Mouse (Mus musculus): ENCODE data around the gene Tssk4.

Tssk4 gene

DNA sequence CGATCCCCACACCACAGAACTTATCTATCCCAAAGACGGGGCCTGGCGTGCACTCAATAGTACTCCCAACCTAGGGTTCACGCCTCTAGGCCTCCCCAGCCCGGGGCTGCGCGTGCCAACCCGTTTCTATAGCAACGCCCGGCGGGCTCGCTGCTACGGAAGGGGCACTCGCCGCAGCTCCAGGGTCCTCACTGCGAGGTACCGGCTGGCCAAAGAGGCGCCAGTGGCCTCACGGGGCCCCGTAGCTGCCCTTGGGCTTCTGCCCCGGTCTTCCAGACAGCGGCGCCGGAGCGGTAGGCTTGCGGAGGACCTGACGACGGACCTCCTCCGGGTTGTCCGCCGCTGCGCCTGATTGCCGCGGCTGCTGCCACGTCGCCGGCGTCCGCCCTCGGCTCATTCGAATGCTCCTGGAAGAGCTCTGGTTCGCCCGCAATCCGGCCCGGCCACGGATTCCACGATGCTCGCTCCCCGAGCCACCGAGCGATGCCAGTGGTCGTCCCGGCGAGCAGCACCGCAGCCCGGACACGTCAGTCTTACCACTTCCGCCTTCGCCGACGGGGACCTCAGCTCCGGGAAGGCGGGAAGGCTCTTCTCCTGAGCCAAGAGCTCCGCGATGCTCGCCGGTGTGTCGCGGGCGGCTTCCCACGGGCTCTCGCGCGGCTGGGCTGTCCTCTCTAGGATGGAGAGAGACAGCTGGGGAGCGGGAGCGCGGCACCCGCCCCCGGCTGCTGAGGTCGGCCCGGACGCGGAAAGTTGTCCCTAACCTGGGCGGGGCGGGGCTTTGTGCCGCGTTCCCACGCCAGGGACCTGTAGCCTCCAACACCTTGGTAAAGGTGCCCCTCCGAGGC, 6.7 kb upstream of the Tssk4 start, which contains the start of gene Tm9sf1:
Gene Tm9sf1, minus strand, starts transcription at position 747 of the 848 bp plus-strand sequence.
- DNase-seq = peak; percentile 75 to 87

DNA sequence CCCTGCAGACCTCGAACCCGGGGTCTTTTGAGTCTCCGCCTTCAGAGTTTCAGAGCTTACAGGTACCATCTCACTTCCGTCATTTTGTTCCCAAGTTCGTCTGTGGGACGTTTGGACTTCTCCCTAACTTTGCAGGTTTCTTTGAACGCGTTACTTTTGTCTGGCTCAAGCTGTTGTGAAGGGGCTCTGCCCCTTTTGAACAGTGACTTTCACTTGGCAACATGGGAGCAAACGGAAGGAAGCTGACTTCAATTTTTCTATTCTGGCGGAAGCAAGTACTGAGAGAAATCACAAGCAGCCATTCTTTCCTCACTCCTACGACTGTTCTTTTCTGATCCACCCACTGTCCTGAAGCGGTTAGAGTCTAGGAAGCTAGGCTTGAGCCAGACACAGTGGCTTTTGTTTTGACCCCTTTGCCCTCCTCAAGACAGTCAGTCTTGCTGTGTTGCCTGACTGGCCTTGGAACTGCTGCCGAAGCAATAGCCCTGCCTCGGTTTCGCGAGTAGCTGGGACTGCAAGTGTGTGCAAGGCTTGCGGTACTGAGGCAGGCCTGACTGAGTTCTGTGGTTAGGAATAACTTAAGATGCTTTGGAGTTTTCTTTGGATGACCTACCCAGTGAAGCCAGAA, 5.6 kb upstream of the Tssk4 start:
- no peak for DNase-seq

- DNase-seq = no peak
Observed at GRCm38 (mm10) chr14:55651528-55651927, 1.5 kb downstream of the Tssk4 start.

DNA sequence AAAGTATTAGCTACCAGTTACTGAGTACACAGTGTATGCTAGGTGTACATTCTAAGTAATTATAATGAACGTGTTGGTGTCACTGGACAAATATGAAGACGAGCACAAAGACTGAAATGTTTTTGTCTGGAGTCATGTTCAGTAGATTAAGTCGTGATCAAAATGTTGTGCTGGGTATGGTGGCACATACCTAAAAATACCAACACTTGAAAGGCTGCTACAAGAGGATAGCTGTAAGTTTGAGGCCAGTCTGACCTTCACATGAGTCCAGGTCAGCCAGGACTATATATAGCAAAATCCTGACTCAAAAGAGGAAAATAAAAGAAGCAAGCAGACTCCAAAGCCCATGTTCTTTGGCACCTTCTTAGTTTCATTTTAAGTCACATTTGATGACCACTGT, 7.0 kb downstream of the Tssk4 start:
- DNase-seq = no peak

- no peak for DNase-seq
Observed at GRCm38 (mm10) chr14:55658011-55658410, 8.0 kb downstream of the Tssk4 start.

DNA sequence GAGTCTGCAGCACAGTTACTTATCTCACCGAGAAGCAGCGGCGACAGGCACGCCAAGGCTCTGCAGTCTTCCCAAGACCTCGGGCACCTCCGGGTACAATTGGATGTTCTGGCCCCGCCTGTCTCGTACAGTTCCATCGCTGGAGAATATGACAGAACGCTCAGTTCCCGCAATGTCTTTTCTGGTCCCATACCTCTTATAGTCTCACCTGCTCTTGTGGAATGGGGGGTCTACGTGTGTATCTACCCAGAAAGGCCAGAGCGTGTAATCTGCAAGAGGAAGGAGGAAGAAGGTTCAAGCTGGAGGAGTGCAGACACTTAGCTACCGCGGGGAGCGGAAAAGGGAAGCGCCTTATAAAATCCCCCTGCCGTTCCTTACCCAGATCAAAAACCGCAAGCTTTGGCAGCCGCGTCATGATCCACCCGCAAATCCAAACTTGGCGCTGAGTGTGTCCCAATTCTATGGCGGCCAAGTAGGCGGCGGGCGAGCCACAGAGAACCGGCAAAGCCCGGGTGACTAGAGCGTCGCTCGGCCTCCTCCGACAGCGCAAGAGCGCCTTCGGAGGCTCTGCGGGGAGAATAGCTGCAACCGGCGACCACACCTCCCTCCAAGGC, 10.1 kb downstream of the Tssk4 start, which contains the start of gene Mdp1:
Gene Mdp1, minus strand, starts transcription at position 549 of the 614 bp plus-strand sequence.
- DNase-seq = peak; percentile 56 to 68

DNA sequence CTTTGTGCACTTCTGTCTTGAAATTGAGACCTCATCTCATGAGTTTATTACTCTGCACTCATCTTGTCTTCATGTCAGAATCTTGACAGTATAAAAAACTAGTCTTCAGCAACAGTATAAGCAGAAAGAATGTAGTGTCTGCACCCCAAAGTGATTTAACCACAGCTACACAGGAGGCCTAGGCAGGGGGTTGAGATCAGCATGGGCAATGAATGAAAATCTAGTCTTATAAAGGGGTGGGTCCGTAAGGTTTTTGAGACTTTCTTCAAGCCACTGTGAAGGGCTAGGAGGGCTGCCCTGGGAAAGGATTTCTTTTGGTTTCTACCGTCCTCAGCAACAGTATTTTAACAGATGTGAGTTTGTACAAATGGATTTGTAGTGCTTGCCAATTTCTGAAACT, 10.7 kb downstream of the Tssk4 start:
- no peak for DNase-seq

DNA sequence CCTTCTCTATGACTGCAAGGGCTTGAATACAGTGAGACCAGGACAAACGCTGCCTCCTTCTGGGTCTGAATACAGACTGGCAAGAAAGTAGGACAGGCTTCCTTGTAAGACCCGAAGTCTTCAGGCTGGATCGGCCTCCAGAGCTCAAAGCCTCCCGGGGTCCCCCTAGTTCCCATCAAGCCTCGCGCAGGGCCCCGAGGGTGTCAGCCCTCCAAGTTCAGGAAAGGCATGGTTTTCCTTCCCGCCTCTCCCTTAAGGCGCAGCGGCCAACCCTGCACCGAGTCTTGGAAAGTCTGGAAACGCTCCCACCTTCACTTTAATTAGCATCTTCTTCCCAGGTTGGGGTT, 21.5 kb downstream of the Tssk4 start:
- no peak for DNase-seq

DNA sequence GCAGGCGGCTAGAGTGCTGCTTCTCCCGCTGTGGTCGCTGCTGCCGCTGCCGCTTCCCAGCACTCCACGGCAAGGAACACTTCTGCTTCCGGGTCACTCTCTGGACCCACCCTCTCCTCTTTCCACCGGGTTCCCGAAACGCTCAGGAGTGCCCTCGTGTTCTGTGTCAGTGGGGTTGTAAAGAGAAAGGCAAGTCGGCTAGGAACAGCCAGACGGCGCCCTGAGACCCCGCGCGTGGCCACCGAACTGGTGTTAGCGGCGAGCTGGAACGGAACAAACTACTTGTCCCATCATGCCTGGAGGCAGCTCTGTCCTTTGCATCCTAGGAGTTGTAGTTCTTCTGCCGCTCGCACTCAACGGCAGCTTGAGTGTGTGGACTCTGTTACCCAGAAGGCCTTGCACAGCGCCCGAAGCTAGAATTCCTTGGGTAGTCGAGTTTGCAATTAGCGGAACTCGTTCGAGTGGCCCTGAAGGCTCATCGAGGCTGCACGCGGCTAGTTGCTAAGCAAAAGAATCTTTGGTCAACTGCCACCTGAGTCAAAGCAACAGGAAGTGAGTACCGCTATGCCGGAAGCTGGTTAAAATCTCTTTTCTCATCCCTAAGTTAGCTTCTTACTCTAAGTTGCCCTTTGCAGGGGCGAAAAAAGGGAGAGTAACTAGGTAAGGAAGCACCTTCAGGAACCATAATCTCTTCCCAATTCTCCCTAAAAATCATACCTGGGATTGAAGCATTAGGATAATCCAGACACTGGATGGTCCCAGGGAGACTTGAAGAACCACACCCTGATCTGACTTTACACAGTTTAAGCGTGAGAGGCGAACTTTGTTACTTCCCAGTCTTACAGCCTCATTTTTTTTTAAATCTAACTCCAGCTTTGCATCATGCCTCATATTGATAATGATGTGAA, 22.1 kb downstream of the Tssk4 start, which contains the start of the genes Gmpr2 and Nedd8:
Gene Gmpr2, plus strand, starts transcription at position 109 of the 908 bp plus-strand sequence.
Gene Nedd8, minus strand, starts transcription at position 292 of the 908 bp plus-strand sequence.
- peak; percentile 81 to 82 for DNase-seq

DNA sequence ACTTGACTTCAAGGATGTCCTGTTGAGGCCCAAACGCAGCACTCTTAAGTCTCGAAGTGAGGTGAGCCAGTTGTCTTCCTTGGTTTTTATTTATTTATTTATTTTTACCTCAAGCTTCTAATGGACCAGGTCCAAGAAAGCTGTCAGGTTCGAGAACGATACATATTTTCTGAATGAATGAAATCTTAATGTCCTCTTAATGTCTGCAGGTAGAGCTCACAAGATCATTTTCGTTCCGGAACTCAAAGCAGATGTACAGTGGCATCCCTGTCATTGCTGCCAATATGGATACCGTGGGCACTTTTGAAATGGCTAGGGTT, 22.7 kb downstream of the Tssk4 start:
- no peak for DNase-seq

DNA sequence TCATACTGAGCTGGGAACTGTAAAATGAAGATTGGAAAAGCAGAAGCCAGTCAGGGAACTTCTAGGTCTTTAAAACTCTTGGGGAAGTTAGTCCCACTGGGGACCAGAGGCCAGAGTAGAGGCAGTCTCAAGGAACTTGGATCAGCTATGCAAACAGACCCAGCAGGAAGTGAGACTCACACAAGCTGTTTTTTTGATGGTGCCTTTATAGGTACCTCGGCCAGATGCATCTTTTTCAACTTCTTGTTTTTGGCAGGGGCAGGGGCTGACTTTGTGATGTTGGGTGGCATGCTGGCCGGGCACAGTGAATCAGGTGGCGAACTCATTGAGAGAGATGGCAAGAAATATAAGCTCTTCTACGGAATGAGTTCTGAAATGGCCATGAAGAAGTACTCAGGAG, 27.6 kb downstream of the Tssk4 start:
- no peak for DNase-seq

GRCm38 (mm10) chr14:55681160-55682117, 31.5 kb downstream of the Tssk4 start, which contains the start of gene Tinf2:
Tinf2 (minus strand) TSS chr14:55681820.
- peak; percentile 85 to 90 for DNase-seq

DNA sequence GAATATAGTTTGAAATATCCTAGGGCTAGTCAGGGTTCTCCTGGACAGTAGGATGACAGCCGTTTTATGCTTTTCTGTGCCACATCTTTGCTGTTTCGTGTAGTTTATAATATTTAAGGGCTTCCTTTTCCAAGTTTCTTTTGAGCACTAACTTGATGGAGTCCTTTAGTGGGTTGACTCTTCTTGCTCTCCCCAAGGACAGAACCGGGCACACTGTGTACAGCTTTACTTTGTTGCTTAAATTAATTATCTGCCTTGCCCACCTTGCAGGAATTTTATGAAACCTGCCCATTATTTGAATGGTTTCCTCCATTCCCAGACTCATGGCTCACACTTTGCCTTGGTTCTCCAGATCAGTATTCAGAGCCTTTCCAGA, 32.1 kb downstream of the Tssk4 start:
- DNase-seq = no peak

DNA sequence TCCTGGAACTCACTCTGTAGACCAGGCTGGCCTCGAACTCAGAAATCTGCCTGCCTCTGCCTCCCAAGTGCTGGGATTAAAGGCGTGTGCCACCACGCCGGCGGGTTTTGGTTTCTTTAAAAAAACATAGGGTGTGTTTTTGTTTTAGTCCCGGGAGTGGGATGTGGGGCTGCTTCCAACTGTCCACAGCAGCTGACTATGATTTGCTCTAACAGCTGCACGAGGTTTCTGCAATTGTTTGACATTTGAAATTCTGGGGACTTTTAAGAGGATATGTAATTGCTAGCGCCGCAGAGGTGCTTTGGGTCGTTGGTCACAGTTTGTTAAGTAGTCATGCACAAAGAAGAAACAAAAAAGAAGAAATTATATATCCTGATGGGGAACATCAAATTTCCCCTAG, 39.4 kb downstream of the Tssk4 start:
- DNase-seq = no peak

- DNase-seq = no peak
Observed at GRCm38 (mm10) chr14:55697226-55697625, 47.2 kb downstream of the Tssk4 start.

DNA sequence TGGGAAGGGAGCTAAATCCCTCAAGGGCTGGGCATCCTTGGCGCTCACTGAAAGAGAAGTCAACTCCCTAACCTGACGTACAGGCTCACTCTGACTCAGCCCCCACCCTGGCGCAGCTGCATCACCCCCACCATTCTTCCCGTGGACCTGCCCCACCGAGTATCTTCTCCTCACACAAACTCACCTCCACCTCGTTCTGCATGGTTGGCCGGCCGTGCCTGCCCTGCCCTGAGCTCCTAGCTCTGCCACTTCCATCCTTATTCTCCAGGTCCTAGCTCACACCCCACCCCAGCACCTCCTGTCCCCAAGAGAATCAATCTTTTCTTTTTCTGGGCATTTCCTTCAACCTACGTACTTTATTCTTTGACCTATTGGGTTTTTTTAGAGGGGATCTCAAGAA, 51.1 kb downstream of the Tssk4 start:
- DNase-seq = no peak
